Mouse (Mus musculus) T-cell, adult 2 months (primary cell): ENCODE results near the gene Cdadc1.

Experiments used
- DNase-seq: peaks from one replicate; pipeline ENCODE4 v3.0.0; 2022; ENCODE audit warnings: low spot score

The Cdadc1 gene

DNA sequence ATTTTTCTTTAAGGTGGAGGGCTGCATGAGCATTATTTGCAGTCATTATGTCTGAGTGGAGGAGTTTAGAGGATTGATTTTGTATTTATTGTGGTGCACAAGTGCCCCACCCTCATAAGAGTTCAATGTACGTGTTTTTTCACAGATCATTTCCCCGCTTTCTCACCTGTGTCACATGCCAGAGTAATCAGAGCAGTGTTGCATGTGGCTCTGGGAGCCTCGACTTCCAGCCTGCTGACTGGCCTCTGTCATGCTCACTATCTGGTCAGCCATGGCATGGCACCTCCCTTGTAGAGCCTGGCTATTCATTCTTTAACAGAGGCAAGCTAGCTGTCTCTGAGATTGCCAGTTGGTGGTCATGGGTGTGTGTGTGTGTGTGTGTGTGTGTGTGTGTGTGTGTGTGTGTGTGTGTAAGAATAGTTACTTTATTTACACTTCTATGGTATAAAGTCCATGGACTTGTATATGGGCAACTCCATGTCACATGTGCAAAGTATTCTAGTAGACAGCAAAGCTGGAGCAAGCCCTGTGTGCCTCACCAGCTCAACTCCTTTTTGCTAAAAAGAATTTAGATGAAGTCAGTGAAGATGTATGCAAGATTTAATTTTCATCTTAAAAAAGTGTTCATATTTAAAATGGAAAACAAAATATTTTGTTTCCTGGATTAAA, 54.5 kb downstream of the Cdadc1 start:
- DNase-seq: no peak

DNA sequence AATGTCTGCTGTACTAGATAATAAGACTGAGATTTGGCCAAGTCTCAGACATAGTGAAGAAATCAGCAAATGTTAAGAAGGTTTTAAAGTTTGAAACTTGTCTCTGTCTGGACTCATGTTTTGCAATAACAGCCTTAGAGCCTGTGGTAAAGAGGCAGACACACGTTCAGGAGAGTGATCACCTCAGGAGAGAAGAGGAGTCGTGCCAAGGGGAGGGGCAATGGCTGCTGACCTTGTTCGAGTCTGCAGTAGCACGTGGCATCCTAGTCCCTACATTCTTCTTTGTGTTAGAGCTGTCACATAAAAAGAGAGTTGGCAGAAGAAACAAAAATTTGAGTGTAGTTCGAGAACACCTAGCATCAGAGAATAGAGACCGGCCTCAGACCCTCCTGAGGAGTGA, 57.0 kb downstream of the Cdadc1 start:
- DNase-seq: no peak

DNA sequence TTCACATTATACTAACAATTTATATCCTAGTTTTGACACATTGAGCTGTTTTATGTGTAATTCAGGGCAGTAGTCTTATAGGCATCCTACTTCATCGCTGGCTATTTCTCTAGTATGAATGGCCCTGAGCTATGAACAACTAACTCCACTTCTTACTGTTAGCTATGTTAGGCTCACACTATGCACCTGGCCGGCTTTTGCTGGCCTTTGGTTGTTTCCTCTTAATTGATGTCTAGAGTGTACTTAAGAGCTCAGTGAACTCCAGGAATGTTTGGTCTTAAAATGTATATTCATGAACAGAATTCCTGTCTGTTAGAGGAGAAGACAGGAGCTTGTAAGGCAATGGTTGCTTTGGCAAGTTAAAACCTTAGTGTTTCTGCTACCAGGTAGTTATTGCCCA, 57.5 kb downstream of the Cdadc1 start:
- DNase-seq: no peak

DNA sequence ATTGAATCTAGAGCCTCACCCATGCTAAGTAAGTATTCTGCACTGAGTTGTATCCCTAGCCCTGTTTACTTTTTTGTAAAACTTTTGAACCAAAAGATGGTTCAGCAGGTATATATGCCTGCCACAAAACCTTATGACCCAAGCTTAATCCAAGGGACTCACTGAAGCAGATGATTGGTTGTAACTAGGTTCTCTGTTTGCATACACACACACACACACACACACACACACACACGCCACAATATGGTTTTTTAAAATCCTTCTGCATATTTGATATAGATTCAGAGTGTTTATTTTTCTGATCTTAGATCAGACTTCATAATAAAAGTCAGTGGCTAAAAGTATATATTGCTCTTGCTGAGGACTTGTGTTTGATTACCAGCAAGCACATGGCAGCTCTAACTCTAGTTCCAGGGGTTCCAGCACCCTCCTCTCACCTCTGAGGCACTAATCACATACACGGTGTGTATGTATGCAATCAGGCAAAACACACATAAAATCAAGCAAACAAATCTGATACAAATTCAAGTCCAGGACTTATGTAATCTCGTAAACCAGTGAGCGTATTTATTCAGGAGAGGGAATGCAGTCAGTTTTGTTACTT, 59.8 kb downstream of the Cdadc1 start:
- DNase-seq: no peak

DNA sequence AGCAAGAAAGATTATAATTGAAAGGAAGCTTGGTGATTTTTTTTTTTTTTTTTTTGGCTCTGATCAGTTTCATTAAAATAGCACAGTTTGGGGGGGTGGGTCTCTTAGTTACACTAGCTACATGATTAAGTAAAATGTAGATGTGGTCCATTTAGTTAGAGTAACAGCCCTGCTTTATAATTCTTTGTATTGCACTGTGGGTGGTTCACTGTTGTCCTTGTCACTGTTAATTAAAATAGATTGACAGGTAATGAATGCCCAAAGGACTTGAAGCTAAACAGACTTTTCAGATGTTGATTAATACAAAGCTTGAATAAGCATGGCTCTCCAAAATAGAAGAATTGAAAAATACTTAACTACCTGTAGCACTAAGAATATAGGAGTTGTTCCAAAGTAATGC, 63.9 kb downstream of the Cdadc1 start:
- no peak for DNase-seq

DNA sequence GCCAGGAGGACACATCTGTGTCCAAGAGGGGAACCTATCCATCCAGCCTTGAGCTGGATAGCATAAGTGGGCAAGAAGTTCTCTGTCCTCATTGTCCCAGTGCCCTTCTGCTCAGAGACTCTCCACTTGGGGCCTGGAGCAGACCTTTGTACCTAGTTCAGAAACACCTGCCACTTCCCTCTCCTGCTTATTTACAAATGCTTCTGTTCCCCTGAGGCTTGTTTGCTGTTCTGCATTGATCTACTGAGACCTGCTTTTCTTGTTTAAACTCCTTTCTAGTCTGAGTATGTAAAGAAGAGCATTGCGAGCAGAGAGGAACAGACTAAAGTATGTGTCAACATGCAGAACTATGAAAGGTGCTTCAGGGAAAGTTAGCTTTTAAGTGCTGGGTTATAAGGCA, 64.8 kb downstream of the Cdadc1 start:
- no peak for DNase-seq

DNA sequence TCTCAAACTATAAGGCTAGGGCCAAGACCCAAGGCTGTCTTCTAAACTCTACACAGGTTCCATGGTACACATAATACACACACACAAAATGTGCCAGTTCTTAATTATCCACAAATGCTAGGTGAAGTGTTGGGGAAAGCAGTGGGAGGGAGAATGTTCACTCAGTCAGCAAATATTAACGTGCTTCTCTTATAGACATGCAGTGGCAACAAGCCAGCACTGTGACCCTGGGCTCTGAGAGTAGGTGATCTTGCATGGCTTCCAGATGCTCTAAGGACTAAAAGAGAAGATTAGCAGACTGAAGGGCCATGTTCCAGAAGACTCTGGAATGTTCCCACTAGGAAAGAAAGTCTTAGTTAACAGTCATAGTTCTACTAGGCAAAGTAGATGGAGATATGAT, 67.0 kb downstream of the Cdadc1 start:
- no peak for DNase-seq

DNA sequence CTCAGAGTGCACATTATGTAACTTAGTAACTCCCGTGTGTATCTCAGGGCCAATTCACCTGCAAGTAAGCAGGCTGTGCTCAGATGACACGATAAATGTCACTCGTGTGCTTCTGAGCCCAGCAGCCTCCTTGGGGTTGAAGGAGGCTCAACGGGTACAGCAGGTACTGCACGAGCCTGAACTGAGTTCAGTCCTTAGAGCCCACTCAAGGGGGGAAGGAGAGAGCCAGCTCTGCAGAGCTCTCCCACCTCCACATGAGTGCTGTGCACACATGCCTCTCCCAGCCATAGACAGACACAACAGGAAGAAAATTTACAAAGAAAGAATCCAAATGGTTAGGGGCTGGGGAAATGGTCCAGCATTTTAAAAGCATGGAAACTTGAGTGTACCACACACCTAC, 71.9 kb downstream of the Cdadc1 start:
- no peak for DNase-seq

DNA sequence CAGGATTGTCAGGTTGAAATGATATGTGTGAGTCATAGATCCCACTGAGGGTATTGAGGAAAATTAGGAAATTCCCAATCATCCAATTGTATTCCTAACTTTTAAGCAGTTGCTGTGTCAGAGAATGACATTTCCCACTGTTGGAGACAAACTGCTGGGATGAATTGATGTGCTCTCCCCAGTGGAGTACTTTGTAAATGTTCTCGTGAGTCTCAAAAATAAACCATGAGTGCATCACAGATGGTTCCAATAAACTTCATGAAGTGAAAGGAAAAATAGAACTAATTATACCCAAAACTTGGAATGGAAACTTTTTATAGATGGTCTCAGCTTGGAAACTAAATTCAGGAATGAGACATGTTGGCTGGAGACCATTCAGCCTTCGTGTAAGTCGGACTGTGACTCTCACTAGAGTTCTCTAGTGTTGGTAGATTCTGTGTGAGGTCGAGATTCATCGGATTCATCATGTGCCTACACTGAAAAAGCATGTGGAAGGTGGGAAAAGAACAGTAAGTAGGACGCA, 83.8 kb downstream of the Cdadc1 start:
- DNase-seq: no peak
